Mouse (Mus musculus) liver, embryonic 12.5 days (tissue): ENCODE measurements around the gene Sinhcaf. TPM values are rescaled to one million over a fixed set of nuclear protein-coding genes. Genes with fewer than 3 reads are reported as not detected.
A peak's percentile ranks its signal among the peaks of the same experiment; 100 is the strongest.

Experiments used
- ATAC-seq: fragments of 200-750 bp; cut with Nextera tagmentation; 2 replicates; pipeline ENCODE4 v1.8.0; 2017; ENCODE audit warnings: moderate number of reproducible peaks, mild to moderate bottlenecking, moderate library complexity
- H3K27ac ChIP-seq: fragments of 300-500 bp; sonication (generic); 2 replicates; pipeline ENCODE4 v1.5.1; 2016; ENCODE audit warnings: mild to moderate bottlenecking
- H3K27me3 ChIP-seq: fragments of 300-500 bp; sonication (generic); replicated peaks from 2 replicates; pipeline ENCODE4 v1.6.1; 2016; ENCODE audit warnings: mild to moderate bottlenecking, moderate library complexity
- H3K36me3 ChIP-seq: fragments of 300-500 bp; sonication (generic); 2 replicates; pipeline ENCODE4 v1.6.1; 2016; ENCODE audit warnings: mild to moderate bottlenecking, moderate library complexity
- H3K4me1 ChIP-seq: fragments of 300-500 bp; sonication (generic); 2 replicates; pipeline ENCODE4 v1.6.1; 2016
- H3K4me2 ChIP-seq: fragments of 300-500 bp; sonication (generic); 2 replicates; pipeline ENCODE4 v1.6.1; 2016; ENCODE audit warnings: mild to moderate bottlenecking, moderate library complexity
- H3K4me3 ChIP-seq: fragments of 300-500 bp; sonication (generic); 2 replicates; pipeline ENCODE4 v1.5.1; 2016; ENCODE audit warnings: mild to moderate bottlenecking, moderate library complexity
- H3K9ac ChIP-seq: fragments of 300-500 bp; sonication (generic); 2 replicates; pipeline ENCODE4 v1.6.1; 2016; ENCODE audit warnings: mild to moderate bottlenecking, moderate library complexity
- H3K9me3 ChIP-seq: fragments of 300-500 bp; sonication (generic); replicated peaks from 2 replicates; pipeline ENCODE4 v1.6.1; 2016; ENCODE audit warnings: mild to moderate bottlenecking, moderate library complexity
- WGBS: fragments of 180-500 bp; shearing (Covaris S2); methylation state at CpG from one replicate; pipeline ENCODE4 v1.1.7; 2016; ENCODE audit not compliant: insufficient replicate concordance; 5-methylcytosine and 5-hydroxymethylcytosine counted together
- polyA plus RNA-seq: library from polyadenylated mRNA; unstranded; fragments of >200 nt; fragmentation: Nextera tagmentation; extraction: Ambion mirVana; gene quantifications from 2 replicates; pipeline ENCODE4 v1.2.1, GENCODE M21; 2016

Gene Sinhcaf
- polyA plus RNA-seq, 1 experiment from 2014 or later: 45.4 TPM

DNA sequence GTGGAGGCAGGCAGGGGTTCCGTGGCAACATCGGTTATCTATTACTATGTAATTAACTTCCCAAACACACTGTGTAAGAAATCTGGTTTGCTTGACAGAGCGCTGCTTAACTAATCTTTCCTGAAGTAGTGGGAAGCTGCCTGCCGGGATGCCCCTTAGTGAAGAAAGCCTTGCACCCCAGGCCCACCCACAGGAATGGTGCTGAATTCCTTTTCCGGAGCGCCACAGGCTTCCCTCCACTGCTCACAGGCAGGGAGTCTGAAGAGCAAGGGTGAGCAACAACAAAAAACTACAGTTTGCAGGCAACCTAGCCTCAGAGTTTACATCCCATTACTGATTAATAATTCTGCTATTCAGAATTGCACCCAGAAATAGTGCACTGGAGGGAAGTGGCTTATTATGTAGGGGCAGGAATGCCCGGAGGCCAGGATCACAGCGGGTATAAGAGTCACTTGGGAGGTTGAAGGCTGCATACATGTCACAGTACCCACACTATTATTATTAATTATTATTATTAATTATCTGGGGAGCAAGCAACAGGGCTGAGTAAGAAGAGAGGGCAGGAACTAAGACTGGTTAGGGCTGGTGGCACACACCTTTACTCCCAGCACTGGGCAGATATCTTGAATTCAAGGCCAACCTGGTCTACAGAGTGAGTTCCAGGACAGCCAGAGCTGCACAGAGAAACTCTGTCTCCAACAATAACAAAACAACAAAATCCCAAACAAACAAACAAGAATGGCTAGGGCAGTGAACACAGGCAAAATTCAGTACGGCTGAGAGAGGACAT, 26.0 kb upstream of the Sinhcaf start:
- H3K4me3 ChIP-seq: no peak overlapping the region
- no peak overlapping the region for H3K4me2 ChIP-seq
- no peaks in the 10 kb centered on the region for H3K9me3 ChIP-seq
- H3K9ac ChIP-seq: no peak overlapping the region
- 35% methylated on average over 9 of the region's 9 CpGs for WGBS
- H3K27me3 ChIP-seq: no peaks in the 10 kb centered on the region
- no peak for ATAC-seq
- no peak overlapping the region for H3K27ac ChIP-seq
- H3K36me3 ChIP-seq: no peaks in the 10 kb centered on the region
- peaks cover 12% of the 10 kb centered on the region; the same call in 1 of the 2 replicates for H3K4me1 ChIP-seq

DNA sequence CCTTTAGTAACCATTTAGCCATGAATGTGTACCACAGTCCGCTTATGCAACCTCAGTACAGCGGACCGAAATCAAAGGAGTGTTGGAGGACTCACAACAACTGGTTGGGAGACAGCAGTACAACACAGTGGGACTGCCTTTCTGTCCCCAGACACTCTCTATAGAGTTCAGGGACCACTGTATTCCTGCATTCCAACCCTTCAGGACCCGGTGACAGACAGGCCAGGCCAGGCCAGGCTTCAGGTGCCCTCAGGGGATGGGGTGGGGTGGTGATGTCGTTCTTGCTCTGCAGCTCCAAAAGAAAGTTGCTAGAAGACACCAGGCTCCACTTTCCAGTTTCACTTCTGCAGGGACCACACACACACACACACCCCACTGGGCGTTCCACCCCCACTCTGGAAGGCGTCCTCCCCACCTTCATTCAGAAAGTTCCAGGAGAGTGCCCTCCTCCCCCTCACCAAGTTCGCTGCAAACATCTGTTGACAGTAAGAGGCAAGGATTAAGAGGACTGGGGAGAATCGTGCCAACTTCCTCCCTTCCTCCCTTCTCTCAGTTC, 25.2 kb upstream of the Sinhcaf start:
- no peak overlapping the region for H3K4me2 ChIP-seq
- H3K27ac ChIP-seq: no peak overlapping the region
- H3K27me3 ChIP-seq: no peaks in the 10 kb centered on the region
- no peaks in the 10 kb centered on the region for H3K36me3 ChIP-seq
- H3K9ac ChIP-seq: no peak overlapping the region
- H3K4me3 ChIP-seq: no peak overlapping the region
- 42% methylated on average over 9 of the region's 9 CpGs for WGBS
- no peak for ATAC-seq
- H3K4me1 ChIP-seq: peaks cover 12% of the 10 kb centered on the region; the same call in 1 of the 2 replicates
- no peaks in the 10 kb centered on the region for H3K9me3 ChIP-seq

DNA sequence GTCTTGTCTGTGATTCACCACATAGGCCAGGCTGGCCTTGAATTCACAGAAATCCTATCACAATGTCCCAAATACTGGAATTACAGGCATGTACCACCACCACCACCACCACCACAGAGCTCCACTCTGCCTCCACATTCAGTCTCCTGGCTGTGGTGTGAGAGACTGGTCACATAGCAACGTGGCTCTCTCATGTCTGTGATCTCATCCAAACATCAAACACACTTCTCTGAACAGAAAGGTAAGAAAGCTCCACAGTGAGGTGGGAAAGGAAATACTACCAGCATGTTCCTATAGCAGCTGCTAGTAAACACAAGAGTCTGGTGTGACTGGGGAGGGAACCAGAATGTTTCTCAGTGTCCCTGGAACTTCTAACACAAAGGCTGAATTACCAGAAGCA, 15.0 kb upstream of the Sinhcaf start:
- no peak overlapping the region for H3K9ac ChIP-seq
- no peak overlapping the region for H3K27ac ChIP-seq
- no peaks in the 10 kb centered on the region for H3K36me3 ChIP-seq
- no peaks in the 10 kb centered on the region for H3K4me1 ChIP-seq
- no peak overlapping the region for H3K4me2 ChIP-seq
- no peak overlapping the region for H3K4me3 ChIP-seq
- 17% methylated on average over 1 of the region's 1 CpGs for WGBS
- no peaks in the 10 kb centered on the region for H3K27me3 ChIP-seq
- no peak for ATAC-seq
- no peaks in the 10 kb centered on the region for H3K9me3 ChIP-seq

DNA sequence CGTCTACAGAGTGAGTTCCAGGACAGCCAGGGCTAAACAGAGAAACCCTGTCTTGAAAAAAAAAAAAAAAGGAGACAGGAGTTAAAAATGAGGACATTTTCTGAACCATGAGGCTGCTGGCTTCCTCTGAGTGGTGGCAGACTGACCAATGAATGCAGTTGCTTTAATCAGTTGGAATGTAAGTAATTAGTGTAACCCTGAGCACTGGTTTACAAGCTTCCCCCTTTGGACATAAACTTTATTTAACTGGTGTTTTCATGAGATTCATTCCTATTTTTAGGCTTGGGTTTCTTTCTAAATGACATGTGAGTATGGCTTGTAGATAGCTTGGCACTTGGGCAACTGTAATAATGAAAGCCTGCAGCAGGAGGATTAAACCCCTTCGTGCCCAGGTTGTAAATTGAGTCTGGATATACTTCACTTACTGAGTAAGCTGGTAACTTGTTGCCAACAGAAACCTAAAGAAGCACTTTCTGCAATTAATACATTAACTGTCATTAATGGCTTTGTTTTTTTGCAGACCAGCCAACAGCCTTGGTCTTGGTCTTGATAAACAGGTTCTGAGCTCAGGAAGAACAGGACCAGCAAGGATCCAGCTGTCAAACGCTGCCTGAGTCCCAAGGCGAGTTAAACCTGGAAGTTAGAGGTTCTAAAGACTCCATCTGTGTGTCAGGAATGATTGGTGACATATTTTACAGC, 13.4 kb upstream of the Sinhcaf start:
- H3K4me2 ChIP-seq: no peak overlapping the region
- H3K4me1 ChIP-seq: peaks cover 6% of the 10 kb centered on the region
- H3K9me3 ChIP-seq: no peaks in the 10 kb centered on the region
- H3K4me3 ChIP-seq: no peak overlapping the region
- no peaks in the 10 kb centered on the region for H3K27me3 ChIP-seq
- no peak overlapping the region for H3K9ac ChIP-seq
- no peak overlapping the region for H3K27ac ChIP-seq
- no peaks in the 10 kb centered on the region for H3K36me3 ChIP-seq
- ATAC-seq: no peak
- WGBS: 42% methylated on average over 4 of the region's 4 CpGs

DNA sequence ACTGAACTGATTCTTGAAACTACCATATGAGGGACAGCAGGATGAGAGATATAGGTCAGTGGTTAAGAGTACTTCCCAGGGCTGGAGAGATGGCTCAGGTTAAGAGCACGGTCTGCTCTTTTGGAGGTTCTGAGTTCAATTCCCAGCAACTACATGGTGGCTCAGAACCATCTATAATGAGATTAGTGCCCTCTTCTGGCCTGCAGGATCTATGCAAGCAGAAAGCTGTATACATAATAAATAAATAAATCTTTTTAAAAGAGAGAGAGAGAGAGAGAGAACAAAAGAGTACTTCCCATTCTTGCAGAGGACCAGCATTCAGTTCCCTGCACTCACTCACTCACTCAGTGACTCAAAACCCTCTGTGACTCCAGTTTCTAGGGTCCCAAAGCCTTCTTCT, 12.4 kb upstream of the Sinhcaf start:
- 74% methylated on average over 1 of the region's 1 CpGs for WGBS
- H3K4me3 ChIP-seq: no peak overlapping the region
- no peak for ATAC-seq
- no peaks in the 10 kb centered on the region for H3K36me3 ChIP-seq
- no peaks in the 10 kb centered on the region for H3K27me3 ChIP-seq
- no peaks in the 10 kb centered on the region for H3K9me3 ChIP-seq
- H3K9ac ChIP-seq: no peak overlapping the region
- no peak overlapping the region for H3K27ac ChIP-seq
- H3K4me1 ChIP-seq: peaks cover 6% of the 10 kb centered on the region
- no peak overlapping the region for H3K4me2 ChIP-seq

DNA sequence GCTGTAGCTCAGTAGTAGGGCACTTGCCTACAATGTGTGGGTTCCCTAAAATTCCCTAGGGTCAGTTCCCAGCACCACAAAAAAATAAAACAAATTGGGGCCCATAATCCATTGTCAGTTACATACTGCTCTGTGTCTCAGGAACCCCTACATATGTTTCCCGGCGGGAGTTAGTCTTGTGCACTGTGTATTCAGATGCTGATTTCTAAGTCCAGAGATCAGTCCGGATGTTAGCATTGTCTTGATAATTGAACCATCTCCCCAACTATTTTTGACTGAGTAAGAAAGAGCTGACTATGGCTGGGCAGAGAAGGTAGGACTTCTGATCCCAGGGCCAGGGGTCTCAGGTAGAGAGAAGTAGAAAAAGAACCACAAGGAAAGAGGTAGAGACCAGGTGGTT, 10.8 kb upstream of the Sinhcaf start:
- Histone ChIP-seq H3K9ac (no peak overlapping the region), H3K36me3 (no peaks in the 10 kb centered on the region), H3K4me1 (peaks cover 6% of the 10 kb centered on the region), H3K27me3 (no peaks in the 10 kb centered on the region), H3K4me3 (no peak overlapping the region), H3K27ac (no peak overlapping the region), H3K4me2 (no peak overlapping the region), H3K9me3 (no peaks in the 10 kb centered on the region)
- no peak for ATAC-seq
- 77% methylated on average over 3 of the region's 3 CpGs for WGBS

DNA sequence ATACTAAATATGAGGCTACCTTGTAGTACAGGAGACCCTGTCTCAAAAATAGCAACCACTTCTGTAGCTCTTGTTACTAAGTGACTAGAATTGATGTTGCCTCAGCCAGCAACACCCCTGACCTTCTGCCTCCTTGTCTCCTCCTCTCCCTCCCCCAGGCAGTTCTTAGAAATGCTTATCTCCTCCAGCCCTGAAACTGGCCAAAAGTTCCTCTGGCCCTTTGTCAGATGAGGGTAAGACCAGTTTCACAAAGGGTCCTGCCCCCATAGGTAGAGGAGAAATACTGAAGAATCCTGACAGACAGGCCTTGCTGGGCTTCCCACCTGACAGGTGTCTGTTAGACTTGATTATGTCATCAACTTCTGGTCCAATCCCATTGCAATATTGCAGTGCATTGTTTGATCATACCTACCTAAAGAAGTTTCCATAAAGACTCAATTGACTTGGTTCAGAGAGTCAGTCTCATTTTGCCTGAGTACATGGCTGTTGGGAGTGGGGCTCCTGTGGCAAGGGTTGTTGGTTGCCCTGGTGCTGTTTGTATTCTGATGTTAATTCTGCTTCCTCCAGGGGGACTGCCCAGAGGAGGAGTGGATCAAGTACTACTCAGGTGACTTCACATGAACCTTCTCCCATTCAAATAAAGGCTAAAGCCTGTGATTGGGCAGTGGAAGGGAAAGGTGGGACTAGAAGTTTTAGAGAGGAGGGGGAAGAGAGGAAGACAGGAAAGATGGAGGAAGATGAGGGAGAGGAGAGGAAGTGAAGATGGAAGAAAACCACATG, 9.6 kb upstream of the Sinhcaf start:
- peak; percentile 30; the same call in 1 of the 2 replicates for ATAC-seq
- H3K27ac ChIP-seq: no peak overlapping the region

DNA sequence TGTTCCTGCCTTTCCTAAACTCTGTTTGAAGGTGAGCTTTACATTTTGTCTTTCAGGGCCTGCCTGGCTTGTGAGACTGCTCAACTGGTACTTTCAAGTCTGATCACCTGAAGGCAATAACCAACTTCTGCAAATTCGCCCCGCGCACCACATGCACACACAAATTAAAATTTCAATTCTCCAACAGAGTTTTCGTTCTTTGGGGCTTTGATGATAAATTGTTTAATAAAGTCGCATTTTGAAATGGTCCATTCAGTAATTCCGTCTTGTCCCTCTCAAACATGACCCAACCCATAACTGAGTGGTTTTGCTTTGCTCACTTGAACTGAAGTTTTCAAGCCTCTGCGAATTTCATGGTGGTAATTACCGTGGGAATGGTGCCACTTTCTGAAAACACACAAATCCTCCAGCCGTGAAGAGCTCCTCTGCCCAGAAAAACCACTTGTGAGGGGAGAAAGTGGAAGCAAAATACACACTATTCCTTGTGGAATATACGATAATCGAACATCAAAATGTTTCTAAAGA, 676 bp upstream of the Sinhcaf start:
- peaks cover 35% of the 10 kb centered on the region for H3K4me1 ChIP-seq
- H3K36me3 ChIP-seq: peaks cover 8% of the 10 kb centered on the region
- no peaks in the 10 kb centered on the region for H3K27me3 ChIP-seq
- peak overlapping the region; percentile 92 for H3K27ac ChIP-seq
- peak overlapping the region; percentile 77 for H3K9ac ChIP-seq
- H3K4me3 ChIP-seq: peak overlapping the region; percentile 93
- no peak for ATAC-seq
- H3K9me3 ChIP-seq: no peaks in the 10 kb centered on the region
- peak overlapping the region; percentile 92 for H3K4me2 ChIP-seq
- WGBS: 43% methylated on average over 11 of the region's 11 CpGs

More for the DNA sequence above, 9.6 kb upstream of the Sinhcaf start:
- no peaks in the 10 kb centered on the region for H3K36me3 ChIP-seq
- no peak overlapping the region for H3K9ac ChIP-seq
- no peaks in the 10 kb centered on the region for H3K9me3 ChIP-seq
- H3K27me3 ChIP-seq: no peaks in the 10 kb centered on the region
- H3K4me2 ChIP-seq: no peak overlapping the region
- peaks cover 6% of the 10 kb centered on the region for H3K4me1 ChIP-seq
- no peak overlapping the region for H3K4me3 ChIP-seq

DNA sequence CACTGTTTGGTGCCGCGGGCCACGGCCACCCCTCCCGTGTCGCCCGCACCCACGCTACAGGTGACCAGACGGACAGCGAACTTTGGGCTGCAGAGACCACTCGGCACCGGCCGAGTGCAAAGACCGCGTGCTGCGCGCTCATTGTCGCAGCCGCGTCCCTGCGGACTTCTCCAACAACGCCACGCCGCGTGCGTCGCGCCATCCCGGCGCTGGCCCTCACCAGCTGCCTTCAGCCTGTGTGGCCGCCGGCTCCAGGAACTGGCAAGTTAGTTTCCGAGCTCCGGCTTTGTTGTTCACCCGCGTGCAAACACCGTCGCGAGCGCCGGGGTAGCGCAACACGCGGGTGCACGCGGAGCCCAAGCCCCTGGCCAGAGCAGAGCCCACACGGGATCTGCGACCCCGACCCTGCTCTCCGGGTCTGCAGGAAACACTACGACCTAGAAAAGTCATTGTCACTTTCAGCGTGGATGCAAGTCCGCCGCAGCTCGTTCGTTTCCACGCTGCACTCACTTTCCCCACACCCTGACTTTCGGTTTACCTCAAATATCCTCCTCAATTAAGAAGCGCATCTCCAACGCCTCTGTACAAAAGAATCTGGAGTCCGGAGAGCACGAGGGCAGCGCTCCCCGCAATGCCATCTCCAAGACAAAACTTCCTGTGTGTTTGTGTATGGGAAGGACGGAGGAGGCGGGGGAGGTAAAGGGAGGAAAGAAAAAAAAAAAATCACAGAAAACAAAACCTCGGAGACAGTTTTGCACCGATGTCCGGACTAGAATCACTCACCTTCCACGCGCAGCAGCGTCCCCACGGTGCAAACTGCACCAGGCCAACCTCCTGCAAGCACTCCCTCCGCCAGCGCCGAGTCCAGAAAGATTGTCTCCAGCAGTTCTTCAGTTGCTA, 508 bp downstream of the Sinhcaf start:
- Histone ChIP-seq H3K4me3 (peak overlapping the region; percentile 93), H3K9me3 (no peaks in the 10 kb centered on the region), H3K36me3 (peaks cover 12% of the 10 kb centered on the region), H3K4me1 (peaks cover 40% of the 10 kb centered on the region), H3K27me3 (no peaks in the 10 kb centered on the region), H3K9ac (peak overlapping the region; percentile 92), H3K27ac (peak overlapping the region; percentile 92), H3K4me2 (peak overlapping the region; percentile 92)
- under 1% methylated on average over 75 of the region's 75 CpGs for WGBS
- ATAC-seq: peak; percentile 11

DNA sequence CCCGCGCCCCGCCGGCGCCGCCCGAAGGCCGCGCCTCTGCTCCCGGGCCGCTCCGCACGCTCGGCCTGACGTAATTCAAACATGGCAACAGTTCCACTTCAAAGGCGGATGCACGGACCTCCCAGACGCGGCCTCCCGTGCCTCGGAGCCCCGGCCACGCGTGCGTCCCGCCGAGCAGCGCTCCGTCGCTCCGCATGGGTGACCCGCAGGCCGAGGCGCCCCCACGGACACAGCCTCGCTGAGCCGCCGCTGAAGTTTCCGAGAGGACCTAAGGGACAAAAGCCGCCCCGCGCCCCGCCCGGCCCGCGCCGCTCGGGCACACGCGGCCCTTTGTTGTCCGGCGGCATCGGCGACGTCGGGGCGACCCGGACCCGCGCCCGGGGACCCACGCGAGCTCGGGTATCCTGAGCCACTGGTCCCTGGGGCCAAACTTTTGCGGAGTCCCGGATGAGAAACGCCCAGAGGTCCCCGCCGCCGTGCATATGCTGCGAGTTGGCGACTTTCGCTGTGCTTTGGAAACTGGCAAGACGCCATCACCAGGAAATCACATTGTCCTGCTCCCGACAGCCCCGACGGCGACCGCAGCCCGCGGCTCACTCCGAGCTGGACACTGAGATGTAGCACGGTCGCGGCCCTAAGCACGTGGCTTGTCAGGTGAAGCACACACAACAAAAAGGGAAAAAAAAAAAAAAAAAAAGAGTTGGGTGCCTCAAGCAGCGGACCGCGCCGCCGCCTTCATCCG, 1.3 kb downstream of the Sinhcaf start:
- peak overlapping the region; percentile 92 for H3K27ac ChIP-seq
- peaks cover 40% of the 10 kb centered on the region for H3K4me1 ChIP-seq
- WGBS: under 1% methylated on average over 91 of the region's 92 CpGs
- peak overlapping the region; percentile 93 for H3K4me3 ChIP-seq
- peak; percentile 75 for ATAC-seq
- H3K9ac ChIP-seq: peak overlapping the region; percentile 92
- H3K9me3 ChIP-seq: no peaks in the 10 kb centered on the region
- no peaks in the 10 kb centered on the region for H3K27me3 ChIP-seq
- H3K36me3 ChIP-seq: peaks cover 12% of the 10 kb centered on the region
- H3K4me2 ChIP-seq: peak overlapping the region; percentile 92
